Mouse (Mus musculus) urinary bladder, postnatal 25 days (tissue): ENCODE results near the gene Cutc.

Experiments used
- DNase-seq: peaks from one replicate; pipeline ENCODE4 v3.0.0; 2022; ENCODE audit warnings: low spot score

Gene Cutc

GRCm38 (mm10) chr19:43753226-43753835 lies 535 bp downstream of the Cutc start:
- DNase-seq = peak; percentile 89

- DNase-seq = no peak
These were observed 1.4 kb downstream of the Cutc start for GRCm38 (mm10) chr19:43754237-43754636.

DNA sequence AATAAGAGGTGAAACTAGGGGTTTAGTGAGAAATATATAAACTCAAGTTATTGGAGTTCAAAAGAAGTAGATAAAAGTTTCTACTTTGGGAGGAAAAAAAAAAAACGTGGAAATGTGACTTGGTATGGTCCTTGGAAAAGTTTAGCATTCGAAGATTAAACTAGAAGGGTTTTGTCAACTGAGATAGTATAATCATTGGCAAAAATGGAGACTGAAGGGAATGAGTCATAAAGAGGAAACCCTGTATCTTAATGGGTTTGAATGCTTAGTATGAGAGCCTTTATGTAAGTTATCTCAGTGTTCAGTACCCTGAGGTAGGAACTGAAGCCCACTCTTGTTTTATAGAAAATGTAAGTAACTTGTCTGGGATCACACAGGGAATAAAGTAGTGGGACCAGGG lies 2.1 kb downstream of the Cutc start:
- no peak for DNase-seq

DNA sequence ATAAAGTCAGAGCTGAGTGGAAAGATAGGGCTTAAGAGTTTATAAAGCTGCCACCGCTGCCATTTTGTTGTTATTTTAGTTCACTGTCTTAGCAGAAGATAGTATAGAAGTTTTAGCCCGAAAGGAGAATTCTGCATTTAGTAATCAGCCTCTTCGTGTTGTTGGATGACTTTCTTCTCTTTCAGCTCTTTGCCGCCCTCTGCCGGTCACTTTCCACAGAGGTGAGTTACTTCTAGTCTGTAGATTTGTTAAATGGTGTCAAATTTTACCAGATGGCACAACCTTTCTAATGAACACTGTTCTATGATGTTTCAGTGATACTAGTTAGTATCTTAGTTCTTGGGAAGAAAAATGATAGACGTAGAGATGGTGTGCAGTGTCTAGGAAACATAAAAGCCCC lies 7.7 kb downstream of the Cutc start:
- DNase-seq = peak; percentile 69

DNA sequence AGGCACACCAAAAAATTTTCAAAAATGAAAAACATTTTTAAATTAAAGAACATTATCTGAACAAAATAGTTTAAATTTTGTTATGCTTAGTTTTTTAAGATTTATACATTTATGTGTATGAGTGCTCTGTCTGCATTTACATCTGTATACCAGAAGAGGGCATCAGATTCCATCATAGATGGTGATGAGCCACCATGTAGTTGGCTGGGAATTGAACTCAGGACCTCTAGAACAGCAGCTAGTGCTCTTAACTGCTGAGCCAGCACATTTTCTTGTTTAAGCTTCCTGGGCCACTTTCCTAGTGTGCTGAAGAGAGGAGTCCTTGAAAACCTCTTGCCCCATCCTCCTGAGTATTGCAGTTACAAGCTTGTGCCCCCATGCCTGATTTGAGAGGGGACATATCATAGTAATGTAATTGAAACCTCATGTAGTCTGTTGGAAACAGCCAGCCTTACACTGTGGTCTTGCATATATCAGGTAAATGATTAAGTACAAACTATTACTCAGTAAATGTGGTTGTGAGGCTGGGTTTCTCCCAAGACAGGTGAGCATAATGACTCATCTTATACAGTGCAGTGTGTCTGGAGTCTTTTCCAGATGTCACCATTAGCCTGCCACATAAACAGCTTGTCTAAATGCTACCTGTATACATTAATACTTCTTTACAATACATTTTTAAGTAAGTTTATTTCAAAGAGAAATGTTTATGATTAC lies 8.9 kb downstream of the Cutc start:
- DNase-seq = no peak

DNA sequence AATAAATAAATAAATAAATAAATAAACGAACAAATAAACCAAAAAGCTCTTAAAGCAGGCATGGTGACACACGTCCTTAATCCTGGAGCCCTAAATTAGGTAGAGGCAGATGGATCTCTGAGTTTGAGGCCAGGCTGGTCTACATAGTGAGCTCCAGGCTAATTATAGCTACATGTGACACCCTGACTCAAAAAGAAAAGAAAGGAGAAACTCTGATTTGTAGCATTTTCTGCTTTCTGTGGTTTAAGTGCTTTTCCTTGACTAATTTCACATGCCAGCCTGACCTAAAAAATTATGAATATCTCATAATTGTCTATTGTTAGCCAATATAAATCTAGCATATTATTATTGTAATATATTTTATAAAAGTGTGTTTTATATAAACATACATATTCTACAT lies 9.6 kb downstream of the Cutc start:
- DNase-seq = no peak

GRCm38 (mm10) chr19:43766451-43766850 lies 13.7 kb downstream of the Cutc start:
- no peak for DNase-seq

- no peak for DNase-seq
These were observed 14.9 kb downstream of the Cutc start for GRCm38 (mm10) chr19:43767549-43768322.

DNA sequence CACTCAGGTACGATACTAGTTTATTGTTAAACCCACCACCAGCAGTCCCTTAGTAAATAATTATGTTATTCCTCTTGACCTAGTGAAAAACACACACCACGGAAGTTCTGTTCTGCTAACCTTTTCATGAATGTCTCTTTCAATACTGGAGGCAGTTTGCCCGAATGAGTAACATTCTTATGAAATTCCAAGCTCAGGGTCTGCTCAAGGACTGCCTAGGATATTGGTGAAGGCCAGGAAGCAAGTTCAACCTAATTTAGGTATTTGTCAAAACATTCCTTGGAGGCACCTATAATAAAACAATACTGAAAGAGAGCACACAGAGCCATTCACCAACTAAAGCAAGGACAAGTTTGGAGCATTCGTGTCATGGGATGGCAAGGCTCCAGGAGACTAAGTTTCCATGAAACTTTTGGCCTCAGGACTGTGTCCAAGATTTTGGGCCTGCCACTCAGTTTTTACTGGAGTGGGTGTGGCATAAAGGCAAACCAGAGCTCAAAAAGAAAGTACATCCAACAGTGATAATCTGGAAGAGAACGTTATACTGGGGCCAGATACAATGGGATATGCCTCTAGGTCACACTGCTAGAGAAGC lies 16.7 kb downstream of the Cutc start:
- DNase-seq = no peak

DNA sequence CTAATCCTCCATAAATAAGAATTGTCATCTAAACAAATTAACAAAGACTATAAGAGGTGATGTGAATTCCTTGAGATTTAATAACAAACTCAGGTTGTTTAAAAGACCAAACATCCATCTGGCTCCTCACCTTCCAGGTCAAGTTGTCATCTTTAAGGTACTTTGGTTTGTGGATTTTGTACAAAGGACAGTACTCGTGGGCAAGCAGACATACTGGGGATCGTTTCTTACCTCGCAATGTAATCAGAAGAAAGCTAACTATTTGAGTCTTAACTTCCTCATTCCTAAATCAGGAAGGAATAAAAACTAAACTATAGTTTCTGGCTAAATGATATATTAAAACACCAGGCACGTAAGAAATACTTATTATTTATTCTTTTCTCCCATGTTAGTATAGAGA lies 17.8 kb downstream of the Cutc start:
- no peak for DNase-seq

DNA sequence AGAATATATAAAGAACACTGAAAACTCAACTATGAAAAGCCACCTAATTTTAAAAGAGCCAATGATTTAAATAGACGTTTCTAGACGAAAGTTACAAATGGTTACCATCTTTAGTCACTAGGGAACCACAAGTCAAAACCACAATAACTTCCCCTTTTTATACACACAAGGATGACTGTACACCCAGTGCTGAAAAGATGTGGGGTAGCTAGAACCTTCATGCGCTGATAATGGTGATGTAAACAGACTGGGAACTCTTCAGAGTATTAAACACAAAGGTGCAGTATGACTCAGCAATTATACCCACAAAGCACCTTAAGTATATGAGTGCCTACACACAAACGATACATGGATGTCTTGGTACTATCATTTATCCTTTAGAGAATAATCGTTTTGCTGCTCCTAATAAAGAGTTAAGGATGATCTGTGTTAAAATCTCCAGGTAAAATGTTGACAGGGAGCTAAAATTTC lies 18.7 kb downstream of the Cutc start:
- no peak for DNase-seq

GRCm38 (mm10) chr19:43772311-43772710 lies 19.5 kb downstream of the Cutc start:
- DNase-seq = no peak

DNA sequence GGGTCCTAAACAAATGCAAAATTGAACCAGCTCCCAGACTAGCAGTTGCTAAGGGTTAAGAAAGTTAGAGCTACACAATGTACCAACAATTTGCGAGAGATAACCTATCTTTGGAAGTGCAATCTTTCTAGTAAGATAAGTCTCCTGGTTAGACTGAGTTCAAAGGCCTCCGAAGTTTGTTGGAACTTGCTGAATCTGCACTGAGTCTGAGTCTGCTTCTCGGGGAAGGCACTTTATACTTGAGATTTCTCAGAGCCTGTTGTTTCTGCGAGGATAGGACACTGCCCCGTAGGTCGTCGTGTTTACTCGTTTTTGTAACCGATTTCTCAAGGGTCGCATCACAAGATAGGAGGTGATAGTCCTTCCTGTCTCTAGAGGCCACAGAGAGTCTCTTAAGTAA lies 22.6 kb downstream of the Cutc start:
- DNase-seq = no peak

DNA sequence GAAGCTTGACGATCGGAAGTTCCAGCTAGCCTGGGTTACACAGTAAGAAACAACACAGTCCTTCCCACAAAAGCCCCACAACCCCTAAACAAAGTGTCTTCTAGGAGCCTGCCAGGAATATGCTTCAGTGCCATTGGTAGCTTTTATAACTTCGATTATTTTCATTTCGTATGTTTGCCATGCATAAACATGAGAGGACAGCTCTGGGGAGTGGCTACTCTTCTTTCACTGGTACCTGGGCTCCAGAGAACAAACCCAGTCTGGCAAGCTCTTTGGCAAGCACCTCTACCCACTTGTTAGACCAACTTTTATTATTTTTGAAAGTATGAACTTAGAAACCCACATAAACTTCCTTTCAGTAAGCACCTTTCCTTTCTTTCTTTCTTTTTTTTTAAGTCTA lies 23.8 kb downstream of the Cutc start:
- DNase-seq = no peak

GRCm38 (mm10) chr19:43777308-43777707 lies 24.5 kb downstream of the Cutc start:
- no peak for DNase-seq

GRCm38 (mm10) chr19:43780391-43780790 lies 27.6 kb downstream of the Cutc start:
- no peak for DNase-seq

- no peak for DNase-seq
These were observed 29.2 kb downstream of the Cutc start, which contains the start of gene Abcc2 for GRCm38 (mm10) chr19:43781980-43782379. Gene Abcc2, plus strand, starts transcription at chr19:43782192.

DNA sequence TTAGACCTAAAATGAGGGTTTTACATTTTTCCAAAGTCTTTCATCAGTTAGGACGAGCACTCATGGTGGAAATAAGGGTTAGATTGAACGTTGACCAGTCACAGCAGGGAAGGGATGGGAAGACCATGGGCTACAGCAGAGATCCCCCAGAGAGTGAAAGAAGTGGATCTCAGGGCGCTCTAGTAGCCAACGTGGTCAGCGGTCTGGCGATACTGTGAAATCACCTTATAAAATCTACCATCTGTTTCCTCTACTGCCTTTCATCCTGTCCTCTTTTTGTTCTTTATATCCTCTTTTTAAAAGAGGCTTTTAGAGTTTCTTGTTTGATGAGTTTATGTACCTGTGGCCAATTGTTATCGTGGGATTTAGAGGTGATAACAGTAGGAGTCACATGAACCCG lies 32.0 kb downstream of the Cutc start:
- DNase-seq = no peak

DNA sequence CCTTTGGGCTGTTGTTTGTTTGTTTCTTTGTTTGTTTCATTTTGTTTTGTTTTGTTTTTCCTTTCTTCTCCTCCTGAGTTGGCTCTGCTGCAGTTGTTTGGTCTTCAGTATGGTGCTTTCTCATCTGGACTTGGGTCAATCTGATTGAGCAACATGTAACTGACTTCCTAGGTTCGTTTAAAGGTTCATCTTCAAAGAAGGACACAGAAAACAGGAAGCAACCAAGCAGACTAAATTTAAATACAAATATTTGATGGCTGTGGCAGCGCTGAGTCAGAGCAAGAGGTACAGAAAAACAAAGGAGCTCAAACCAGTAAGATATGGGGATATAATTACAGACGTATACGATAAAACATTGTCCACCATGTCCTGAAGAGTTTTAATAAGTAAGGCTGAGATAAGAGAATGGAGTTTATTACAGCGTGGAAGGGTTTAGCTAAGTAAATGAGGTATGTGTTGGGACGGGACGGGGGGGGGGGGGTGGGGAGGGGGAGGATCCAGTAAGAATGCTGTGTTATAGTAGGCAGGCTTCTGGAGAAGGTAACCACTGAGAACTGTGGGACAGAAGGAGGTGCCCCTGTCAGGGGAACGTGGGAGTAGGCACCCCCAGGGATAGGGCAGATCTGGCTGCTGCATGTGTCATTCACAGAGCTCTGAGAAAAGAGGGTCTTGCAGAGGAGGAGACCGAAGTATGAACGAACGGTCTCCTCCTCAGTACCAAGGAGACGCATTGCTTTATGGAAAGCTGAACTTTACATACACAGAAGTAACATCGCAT lies 33.6 kb downstream of the Cutc start:
- DNase-seq = no peak

- no peak for DNase-seq
These were observed 37.0 kb downstream of the Cutc start for GRCm38 (mm10) chr19:43789817-43790216.

DNA sequence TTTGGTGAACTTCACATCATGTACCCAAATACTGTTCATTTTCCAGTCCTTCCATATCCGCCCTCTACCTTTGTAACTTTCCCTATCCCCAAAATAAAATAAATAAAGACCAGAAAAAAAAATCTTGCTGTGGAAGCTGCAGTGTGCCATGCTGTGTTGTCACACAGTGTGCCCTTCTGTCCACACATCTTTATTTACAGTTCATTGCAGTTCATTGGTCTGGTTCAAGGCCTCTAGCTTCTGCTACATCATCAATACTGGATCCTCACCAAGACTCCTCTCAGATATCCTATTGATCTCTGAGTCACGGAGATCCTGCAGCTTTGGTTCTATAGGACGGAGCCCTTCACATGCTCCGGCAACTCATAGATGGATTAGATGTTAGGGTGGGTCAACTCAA lies 39.7 kb downstream of the Cutc start:
- no peak for DNase-seq

GRCm38 (mm10) chr19:43793951-43794350 lies 41.2 kb downstream of the Cutc start:
- DNase-seq = no peak
